Mouse (Mus musculus) CH12.LX (cell line): ENCODE data around the gene 2610008E11Rik. TPM values are rescaled to one million over a fixed set of nuclear protein-coding genes. Genes with fewer than 3 reads are reported as not detected.

Source experiments
- DNase-seq: peaks from one replicate; pipeline ENCODE4 v3.0.0-alpha.2; 2013; ENCODE audit errors: extremely low read depth
- H3K27ac ChIP-seq: 2 replicates; pipeline ENCODE4 v1.5.1; 2012; ENCODE audit warnings: low read depth, mild to moderate bottlenecking, control low read depth, moderate library complexity; ENCODE audit not compliant: insufficient read depth
- H3K27me3 ChIP-seq: replicated peaks from 2 replicates; pipeline ENCODE3; 2012; ENCODE audit warnings: inconsistent platforms
- H3K36me3 ChIP-seq, 2 experiments: replicated peaks in 1 of 2; 2 replicates each; pipeline versions ENCODE3 to v1.6.1; 2012; ENCODE audit warnings: inconsistent platforms in 1 of 2, low read length in 1 of 2, mild to moderate bottlenecking in 1 of 2, mixed read lengths in 1 of 2, moderate library complexity in 1 of 2; ENCODE audit not compliant: control insufficient read depth in 1 of 2, insufficient read depth in 1 of 2
- H3K4me1 ChIP-seq, 2 experiments: 2 replicates each; pipeline ENCODE4 v1.6.1; 2012; ENCODE audit warnings: inconsistent platforms in 1 of 2, moderate library complexity in 1 of 2; ENCODE audit not compliant: insufficient read depth in 2 of 2, control insufficient read depth in 1 of 2
- H3K4me2 ChIP-seq: 2 replicates; pipeline ENCODE4 v1.6.1; 2012; ENCODE audit warnings: low read depth, mild to moderate bottlenecking, control low read depth; ENCODE audit not compliant: poor library complexity, insufficient read depth, severe bottlenecking
- H3K4me3 ChIP-seq, 3 experiments: fragments of 150-350 bp in 1 of 3; sonication (generic) in 1 of 3; replicated peaks in 1 of 3; 2 replicates each; pipeline versions ENCODE3 to v1.5.1; 2011 to 2012; ENCODE audit warnings: low read depth in 2 of 3, low read length in 2 of 3, mild to moderate bottlenecking in 2 of 3, moderate library complexity in 2 of 3, control low read depth in 1 of 3, improper control_type of control experiment in 1 of 3, inconsistent platforms in 1 of 3, mixed read lengths in 1 of 3; ENCODE audit not compliant: poor library complexity in 1 of 3
- H3K79me2 ChIP-seq: replicated peaks from 2 replicates; pipeline ENCODE4 v1.6.1; 2012; ENCODE audit warnings: mild to moderate bottlenecking, moderate library complexity; ENCODE audit not compliant: control insufficient read depth, poor library complexity, insufficient read depth, severe bottlenecking; ENCODE audit errors: extremely low read depth
- H3K9ac ChIP-seq: 2 replicates; pipeline ENCODE4 v1.6.1; 2012; ENCODE audit warnings: low read depth, mild to moderate bottlenecking, control low read depth, moderate library complexity; ENCODE audit not compliant: insufficient read depth
- H3K9me3 ChIP-seq: replicated peaks from 2 replicates; pipeline ENCODE3; 2012; ENCODE audit warnings: low read length, inconsistent platforms, mixed read lengths
- BHLHE40 ChIP-seq: IDR thresholded peaks from 2 replicates; pipeline ENCODE4 v1.6.1; 2011; ENCODE audit warnings: mild to moderate bottlenecking, low read depth, low read length, improper control_type of control experiment
- CHD2 ChIP-seq: IDR thresholded peaks from 2 replicates; pipeline ENCODE4 v1.6.1; 2011; ENCODE audit warnings: low read length, improper control_type of control experiment
- CTCF ChIP-seq, 2 experiments: IDR thresholded peaks in 1 of 2; conservative IDR thresholded peaks in 1 of 2; 2 replicates each; pipeline ENCODE4 v1.5.1; 2011 to 2012; ENCODE audit warnings: low read depth in 2 of 2, low read length in 2 of 2, improper control_type of control experiment in 1 of 2, inconsistent platforms in 1 of 2, mild to moderate bottlenecking in 1 of 2, moderate library complexity in 1 of 2
- EP300 ChIP-seq: IDR thresholded peaks from 2 replicates; pipeline ENCODE4 v1.6.1; 2011; ENCODE audit warnings: low read length, improper control_type of control experiment
- GABPA ChIP-seq: IDR thresholded peaks from 2 replicates; pipeline ENCODE4 v1.6.1; 2012; ENCODE audit warnings: low read depth, low read length, improper control_type of control experiment, inconsistent platforms; ENCODE audit not compliant: insufficient replicate concordance
- HCFC1 ChIP-seq: IDR thresholded peaks from 2 replicates; pipeline ENCODE4 v1.6.1; 2012; ENCODE audit warnings: low read depth, mild to moderate bottlenecking, inconsistent platforms, low read length, improper control_type of control experiment
- IRF4 ChIP-seq: IDR thresholded peaks from 2 replicates; pipeline ENCODE4 v1.6.1; 2014; ENCODE audit warnings: low read depth, mild to moderate bottlenecking, inconsistent platforms, low read length, improper control_type of control experiment
- JUND ChIP-seq: conservative IDR thresholded peaks from 2 replicates; pipeline ENCODE4 v1.6.1; 2011; ENCODE audit warnings: low read depth, low read length, improper control_type of control experiment
- NELFE ChIP-seq: IDR thresholded peaks from 2 replicates; pipeline ENCODE4 v1.6.1; 2011; ENCODE audit warnings: low read depth, low read length, improper control_type of control experiment
- POLR2A ChIP-seq: IDR thresholded peaks from 2 replicates; pipeline ENCODE4 v1.6.1; 2011; ENCODE audit warnings: low read depth, mild to moderate bottlenecking, improper control_type of control experiment, low read length
- POLR2AphosphoS2 ChIP-seq: IDR thresholded peaks from 2 replicates; pipeline ENCODE4 v1.6.1; 2011; ENCODE audit warnings: low read depth, low read length, improper control_type of control experiment
- RAD21 ChIP-seq: IDR thresholded peaks from 2 replicates; pipeline ENCODE4 v1.6.1; 2011; ENCODE audit warnings: low read depth, mild to moderate bottlenecking, low read length, improper control_type of control experiment, moderate library complexity
- SMC3 ChIP-seq: IDR thresholded peaks from 2 replicates; pipeline ENCODE4 v1.6.1; 2011; ENCODE audit warnings: low read depth, low read length, improper control_type of control experiment
- TBP ChIP-seq: conservative IDR thresholded peaks from 2 replicates; pipeline ENCODE4 v1.6.1; 2011; ENCODE audit warnings: low read depth, low read length, improper control_type of control experiment
- TCF12 ChIP-seq: IDR thresholded peaks from 2 replicates; pipeline ENCODE4 v1.6.1; 2014; ENCODE audit warnings: low read depth, mild to moderate bottlenecking, inconsistent platforms, low read length, improper control_type of control experiment
- UBTF ChIP-seq: IDR thresholded peaks from 2 replicates; pipeline ENCODE4 v1.6.1; 2012; ENCODE audit warnings: low read depth, mild to moderate bottlenecking, inconsistent platforms, low read length, improper control_type of control experiment, moderate library complexity
- ZKSCAN1 ChIP-seq: IDR thresholded peaks from 2 replicates; pipeline ENCODE4 v1.6.1; 2012; ENCODE audit warnings: low read depth, inconsistent platforms, low read length, improper control_type of control experiment, borderline replicate concordance
- ZMIZ1 ChIP-seq: IDR thresholded peaks from 2 replicates; pipeline ENCODE4 v1.6.1; 2012; ENCODE audit warnings: low read depth, mild to moderate bottlenecking, inconsistent platforms, low read length, improper control_type of control experiment
- dilution Hi-C: fragments of 300-500 bp; cut with MboI; formaldehyde crosslinking; loops from 2 replicates; pipeline ENCODE4 v1.14.3; 2020; ENCODE audit warnings: low sequenced_read_pairs; ENCODE audit not compliant: extremely low pct_unique_long_range_greater_than_20kb, extremely low pct_ligation_motif_present
- in situ Hi-C: fragments of 300-500 bp; cut with MboI; formaldehyde crosslinking; loops from 3 replicates; pipeline ENCODE4 v1.14.3; 2019; ENCODE audit warnings: low sequenced_read_pairs, low pct_ligation_motif_present, low pct_unique_long_range_greater_than_20kb, mixed read lengths
- polyA plus RNA-seq: library from polyadenylated mRNA; unstranded; fragments of >175 nt; gene quantifications from 2 replicates; pipeline ENCODE4 v1.2.1, GENCODE M21; 2012; ENCODE audit warnings: low read depth; ENCODE audit not compliant: insufficient read length
- total RNA-seq, 2 experiments: library from RNA; depleted of rRNA; stranded (reverse); fragments of 300-350 nt in 1 of 2; fragments of >200 nt in 1 of 2; gene quantifications; 2 replicates each; pipeline ENCODE4 v1.2.3; 2012 to 2014

The 2610008E11Rik gene
- total and polyA plus RNA-seq, 3 experiments = 2.2 to 3.5 (median 3.0) TPM

- dilution Hi-C loops = no loop called here
- no peak overlapping the region for H3K9ac ChIP-seq
- no peak overlapping the region for H3K4me3 ChIP-seq
- H3K27me3 ChIP-seq = no peaks in the 10 kb centered on the region
- no peak overlapping the region for H3K4me2 ChIP-seq
- H3K27ac ChIP-seq = no peak overlapping the region
- in situ Hi-C loops = no loop called here
- H3K79me2 ChIP-seq = no peaks in the 10 kb centered on the region
- no peaks in the 10 kb centered on the region for H3K9me3 ChIP-seq
- no peak for DNase-seq
- TF ChIP-seq IRF4 = no peak
- no peak for TF ChIP-seq CHD2
- no peak for TF ChIP-seq UBTF
- TF ChIP-seq POLR2A = no peak
- no peak for TF ChIP-seq BHLHE40
- TF ChIP-seq ZKSCAN1 = no peak
- no peak for TF ChIP-seq GABPA
- no peak for TF ChIP-seq RAD21
- TF ChIP-seq EP300 = no peak
- TF ChIP-seq HCFC1 = no peak
- no peak for TF ChIP-seq SMC3
- TF ChIP-seq JUND = no peak
- no peak for TF ChIP-seq CTCF (conservative IDR thresholded peaks at IDR 0.05 in 1 of 2, IDR thresholded peaks at IDR 0.05 in 1 of 2; ENCODE audit: low read depth in 2 of 2, low read length in 2 of 2)
- H3K4me1 ChIP-seq = no peaks in the 10 kb centered on the region
- no peaks in the 10 kb centered on the region for H3K36me3 ChIP-seq
Measured at GRCm38 (mm10) chr10:79110482-79110881, 13.1 kb upstream of the 2610008E11Rik start.

GRCm38 (mm10) chr10:79109156-79109555, 11.8 kb upstream of the 2610008E11Rik start:
- no peaks in the 10 kb centered on the region for H3K9me3 ChIP-seq
- in situ Hi-C loops = no loop called here
- H3K4me3 ChIP-seq = no peak overlapping the region
- H3K27ac ChIP-seq = no peak overlapping the region
- H3K79me2 ChIP-seq = no peaks in the 10 kb centered on the region
- H3K36me3 ChIP-seq = no peaks in the 10 kb centered on the region
- dilution Hi-C loops = no loop called here
- no peak overlapping the region for H3K9ac ChIP-seq
- H3K4me1 ChIP-seq = no peaks in the 10 kb centered on the region
- H3K4me2 ChIP-seq = no peak overlapping the region
- TF ChIP-seq NELFE (no peak), POLR2AphosphoS2 (no peak)
- no peak for DNase-seq
- H3K27me3 ChIP-seq = no peaks in the 10 kb centered on the region

GRCm38 (mm10) chr10:79107531-79107930, 10.1 kb upstream of the 2610008E11Rik start:
- no peak overlapping the region for H3K27ac ChIP-seq
- no peaks in the 10 kb centered on the region for H3K4me1 ChIP-seq
- dilution Hi-C loops (no loop called here), in situ Hi-C loops (no loop called here)
- no peaks in the 10 kb centered on the region for H3K27me3 ChIP-seq
- no peak for TF ChIP-seq ZMIZ1
- TF ChIP-seq TCF12 = no peak
- no peak for TF ChIP-seq JUND
- no peak for TF ChIP-seq TBP
- no peak for TF ChIP-seq POLR2A
- no peaks in the 10 kb centered on the region for H3K79me2 ChIP-seq
- no peak overlapping the region for H3K4me3 ChIP-seq
- DNase-seq = no peak
- no peaks in the 10 kb centered on the region for H3K9me3 ChIP-seq
- H3K9ac ChIP-seq = no peak overlapping the region
- no peaks in the 10 kb centered on the region for H3K36me3 ChIP-seq
- no peak overlapping the region for H3K4me2 ChIP-seq
